Mouse (Mus musculus): ENCODE results near the gene Prr23a3. TPM values are rescaled to one million over a fixed set of nuclear protein-coding genes. Genes with fewer than 3 reads are reported as not detected.

Prr23a3 gene
- polyA plus RNA-seq (2016; fragmentation: Nextera tagmentation; extraction: Ambion mirVana), result 0.24 TPM in 1 of 2 replicates, not detected in the other

- no peak for ATAC-seq (ENCODE audit: insufficient number of reproducible peaks, insufficient read depth, low FRiP score, low TSS enrichment)
- no peak within 1 kb of the TSS for H3K4me3 ChIP-seq
- no peaks in the 10 kb centered on the region for H3K9me3 ChIP-seq
- H3K36me3 ChIP-seq, result no peaks in the 10 kb centered on the region
- H3K9ac ChIP-seq, result no peak within 1 kb of the TSS
- 0 out of 2 replicates have a peak within 1 kb of the TSS, but pooled peaks have one; percentile 21 for H3K4me2 ChIP-seq (replicated peaks)
- H3K27me3 ChIP-seq, result peaks cover 3% of the 10 kb centered on the region; the same call in 1 of the 2 replicates
- H3K27ac ChIP-seq, result no peak within 1 kb of the TSS
- no peaks in the 10 kb centered on the region for H3K4me1 ChIP-seq
- 42% methylated on average over 22 of the region's 22 CpGs for WGBS
Measured at GRCm38 (mm10) chr9:98864571-98864970, at the start of gene Prr23a3. Gene Prr23a3, plus strand, starts transcription at chr9:98864767.

- H3K36me3 ChIP-seq, result no peaks in the 10 kb centered on the region
- no peak overlapping the region for H3K9ac ChIP-seq
- WGBS, result 64% methylated on average over 3 of the region's 3 CpGs
- no peak overlapping the region for H3K4me3 ChIP-seq
- no peak for ATAC-seq (ENCODE audit: insufficient number of reproducible peaks, insufficient read depth, low FRiP score, low TSS enrichment)
- peaks cover 5% of the 10 kb centered on the region for H3K4me1 ChIP-seq
- no peak overlapping the region for H3K4me2 ChIP-seq (replicated peaks)
- no peaks in the 10 kb centered on the region for H3K9me3 ChIP-seq
- peaks cover 4% of the 10 kb centered on the region; the same call in 1 of the 2 replicates for H3K27me3 ChIP-seq
- H3K27ac ChIP-seq, result no peak overlapping the region
Measured at GRCm38 (mm10) chr9:98816066-98816465, 48.5 kb upstream of the Prr23a3 start.

GRCm38 (mm10) chr9:98817592-98817991 lies 47.0 kb upstream of the Prr23a3 start:
- no peaks in the 10 kb centered on the region for H3K36me3 ChIP-seq
- H3K9me3 ChIP-seq, result no peaks in the 10 kb centered on the region
- H3K4me1 ChIP-seq, result no peaks in the 10 kb centered on the region
- 0 out of 2 replicates have a peak, but pooled peaks have one; percentile 13 for ATAC-seq (ENCODE audit: insufficient number of reproducible peaks, insufficient read depth, low FRiP score, low TSS enrichment)
- no peak overlapping the region for H3K4me2 ChIP-seq (replicated peaks)
- H3K9ac ChIP-seq, result no peak overlapping the region
- WGBS, result 78% methylated on average over 7 of the region's 7 CpGs
- no peak overlapping the region for H3K27ac ChIP-seq
- H3K27me3 ChIP-seq, result peaks cover 4% of the 10 kb centered on the region; the same call in 1 of the 2 replicates
- H3K4me3 ChIP-seq, result no peak overlapping the region

- no peak overlapping the region for H3K9ac ChIP-seq
- no peaks in the 10 kb centered on the region for H3K36me3 ChIP-seq
- no peak for ATAC-seq (ENCODE audit: insufficient number of reproducible peaks, insufficient read depth, low FRiP score, low TSS enrichment)
- no peak overlapping the region for H3K27ac ChIP-seq
- no peak overlapping the region for H3K4me2 ChIP-seq (replicated peaks)
- WGBS, result 61% methylated on average over 5 of the region's 5 CpGs
- no peaks in the 10 kb centered on the region for H3K4me1 ChIP-seq
- 0 out of 2 replicates have a peak, but pooled peaks cover 5% of the 10 kb centered on the region for H3K9me3 ChIP-seq
- H3K4me3 ChIP-seq, result no peak overlapping the region
- peaks cover 4% of the 10 kb centered on the region; the same call in 1 of the 2 replicates for H3K27me3 ChIP-seq
Measured at GRCm38 (mm10) chr9:98818971-98819370, 45.6 kb upstream of the Prr23a3 start.

- WGBS, result 96% methylated on average over 2 of the region's 2 CpGs
- Histone ChIP-seq H3K9me3 (0 out of 2 replicates have a peak, but pooled peaks cover 6% of the 10 kb centered on the region), H3K4me2 (replicated peaks) (no peak overlapping the region), H3K4me1 (no peaks in the 10 kb centered on the region), H3K27me3 (peaks cover 4% of the 10 kb centered on the region; the same call in 1 of the 2 replicates), H3K36me3 (no peaks in the 10 kb centered on the region), H3K27ac (no peak overlapping the region), H3K9ac (no peak overlapping the region), H3K4me3 (no peak overlapping the region)
- no peak for ATAC-seq (ENCODE audit: insufficient number of reproducible peaks, insufficient read depth, low FRiP score, low TSS enrichment)
Measured at GRCm38 (mm10) chr9:98819481-98819880, 45.1 kb upstream of the Prr23a3 start.

GRCm38 (mm10) chr9:98820461-98820860 lies 44.1 kb upstream of the Prr23a3 start:
- Histone ChIP-seq H3K9ac (no peak overlapping the region), H3K4me3 (no peak overlapping the region), H3K27ac (no peak overlapping the region), H3K4me2 (replicated peaks) (no peak overlapping the region), H3K27me3 (peaks cover 4% of the 10 kb centered on the region; the same call in 1 of the 2 replicates), H3K9me3 (0 out of 2 replicates have a peak, but pooled peaks cover 6% of the 10 kb centered on the region), H3K36me3 (no peaks in the 10 kb centered on the region), H3K4me1 (no peaks in the 10 kb centered on the region)
- ATAC-seq (ENCODE audit: insufficient number of reproducible peaks, insufficient read depth, low FRiP score, low TSS enrichment), result no peak
- WGBS, result 78% methylated on average over 4 of the region's 4 CpGs

GRCm38 (mm10) chr9:98821067-98821466 lies 43.5 kb upstream of the Prr23a3 start:
- Histone ChIP-seq H3K36me3 (no peaks in the 10 kb centered on the region), H3K4me2 (replicated peaks) (no peak overlapping the region), H3K27ac (no peak overlapping the region), H3K27me3 (peaks cover 4% of the 10 kb centered on the region; the same call in 1 of the 2 replicates), H3K9ac (no peak overlapping the region), H3K4me1 (no peaks in the 10 kb centered on the region), H3K4me3 (no peak overlapping the region), H3K9me3 (0 out of 2 replicates have a peak, but pooled peaks cover 6% of the 10 kb centered on the region)
- no peak for ATAC-seq (ENCODE audit: insufficient number of reproducible peaks, insufficient read depth, low FRiP score, low TSS enrichment)

GRCm38 (mm10) chr9:98823805-98824204 lies 40.8 kb upstream of the Prr23a3 start:
- Histone ChIP-seq H3K36me3 (no peaks in the 10 kb centered on the region), H3K4me2 (replicated peaks) (no peak overlapping the region), H3K27ac (no peak overlapping the region), H3K27me3 (no peaks in the 10 kb centered on the region), H3K4me3 (no peak overlapping the region), H3K9me3 (0 out of 2 replicates have a peak, but pooled peaks cover 6% of the 10 kb centered on the region), H3K4me1 (no peaks in the 10 kb centered on the region), H3K9ac (no peak overlapping the region)
- ATAC-seq (ENCODE audit: insufficient number of reproducible peaks, insufficient read depth, low FRiP score, low TSS enrichment), result no peak
- 85% methylated on average over 7 of the region's 7 CpGs for WGBS

GRCm38 (mm10) chr9:98829508-98829907 lies 35.1 kb upstream of the Prr23a3 start:
- Histone ChIP-seq H3K27me3 (no peaks in the 10 kb centered on the region), H3K4me1 (peaks cover 9% of the 10 kb centered on the region), H3K4me2 (replicated peaks) (no peak overlapping the region), H3K4me3 (no peak overlapping the region), H3K9ac (no peak overlapping the region), H3K9me3 (no peaks in the 10 kb centered on the region), H3K36me3 (no peaks in the 10 kb centered on the region), H3K27ac (0 out of 2 replicates have a peak overlapping the region, but pooled peaks have one; percentile 36)
- ATAC-seq (ENCODE audit: insufficient number of reproducible peaks, insufficient read depth, low FRiP score, low TSS enrichment), result peak; percentile 72; the same call in 1 of the 2 replicates
- WGBS, result 15% methylated on average over 5 of the region's 5 CpGs

GRCm38 (mm10) chr9:98837537-98838074 lies 27.0 kb upstream of the Prr23a3 start:
- no peak overlapping the region for H3K4me2 ChIP-seq (replicated peaks)
- no peaks in the 10 kb centered on the region for H3K4me1 ChIP-seq
- no peak overlapping the region for H3K27ac ChIP-seq
- H3K4me3 ChIP-seq, result no peak overlapping the region
- no peaks in the 10 kb centered on the region for H3K36me3 ChIP-seq
- no peaks in the 10 kb centered on the region; the same call in 1 of the 2 replicates for H3K27me3 ChIP-seq
- H3K9ac ChIP-seq, result no peak overlapping the region
- peaks cover 5% of the 10 kb centered on the region; the same call in 1 of the 2 replicates for H3K9me3 ChIP-seq
- 80% methylated on average over 7 of the region's 7 CpGs for WGBS
- ATAC-seq (ENCODE audit: insufficient number of reproducible peaks, insufficient read depth, low FRiP score, low TSS enrichment), result no peak

- WGBS, result 58% methylated on average over 22 of the region's 22 CpGs
Measured at GRCm38 (mm10) chr9:98842117-98842516, 22.4 kb upstream of the Prr23a3 start, which contains the start of gene Prr23a1. Gene Prr23a1, plus strand, starts transcription at chr9:98842503.

GRCm38 (mm10) chr9:98856210-98856609 lies 8.4 kb upstream of the Prr23a3 start, which contains the start of gene Prr23a2:
Gene Prr23a2, plus strand, starts transcription at chr9:98856494.
- H3K9me3 ChIP-seq, result no peaks in the 10 kb centered on the region
- H3K27me3 ChIP-seq, result no peaks in the 10 kb centered on the region
- ATAC-seq (ENCODE audit: insufficient number of reproducible peaks, insufficient read depth, low FRiP score, low TSS enrichment), result no peak
- no peak within 1 kb of the TSS for H3K27ac ChIP-seq
- no peak within 1 kb of the TSS for H3K4me3 ChIP-seq
- no peaks in the 10 kb centered on the region for H3K4me1 ChIP-seq
- 74% methylated on average over 18 of the region's 18 CpGs for WGBS
- no peaks in the 10 kb centered on the region for H3K36me3 ChIP-seq
- no peak within 1 kb of the TSS for H3K4me2 ChIP-seq (replicated peaks)
- H3K9ac ChIP-seq, result no peak within 1 kb of the TSS

More at GRCm38 (mm10) chr9:98842117-98842516, 22.4 kb upstream of the Prr23a3 start, which contains the start of gene Prr23a1:
- no peaks in the 10 kb centered on the region for H3K36me3 ChIP-seq
- peaks cover 5% of the 10 kb centered on the region; the same call in 1 of the 2 replicates for H3K9me3 ChIP-seq
- no peak for ATAC-seq (ENCODE audit: insufficient number of reproducible peaks, insufficient read depth, low FRiP score, low TSS enrichment)
- peak within 1 kb of the TSS; percentile 32 for H3K4me2 ChIP-seq (replicated peaks)
- H3K4me1 ChIP-seq, result no peaks in the 10 kb centered on the region
- no peaks in the 10 kb centered on the region; the same call in 1 of the 2 replicates for H3K27me3 ChIP-seq
- no peak within 1 kb of the TSS for H3K9ac ChIP-seq
- no peak within 1 kb of the TSS for H3K4me3 ChIP-seq
- no peak within 1 kb of the TSS for H3K27ac ChIP-seq

All from embryonic facial prominence, embryonic 12.5 days (tissue).